Mouse (Mus musculus): ENCODE data around the gene Fam102b.

Fam102b gene

DNA sequence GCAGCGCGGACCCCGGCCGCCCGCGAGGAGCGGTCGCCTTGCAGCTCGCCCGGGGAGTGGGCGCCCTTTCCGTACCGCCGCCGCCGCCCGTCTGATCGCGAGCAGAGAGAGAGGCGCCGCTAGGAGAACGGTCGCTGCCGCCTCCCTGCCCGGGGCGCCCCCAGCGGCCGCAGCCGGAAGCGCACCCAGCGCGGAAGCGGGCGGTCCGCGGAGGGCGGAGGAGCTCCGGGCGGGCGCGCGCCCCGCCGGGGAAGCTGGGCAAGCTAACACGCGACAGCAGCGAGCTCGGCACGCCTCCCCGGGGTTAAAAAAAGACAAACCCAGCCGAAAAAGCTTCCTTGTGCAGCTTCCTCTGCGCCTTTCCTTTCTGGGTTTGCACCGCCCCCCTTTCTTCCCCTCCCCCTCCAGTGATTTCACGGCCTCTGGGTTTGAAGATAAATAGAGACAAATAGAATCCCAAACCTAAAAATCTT, at the start of gene Fam102b:
Gene Fam102b (minus strand): TSS at position 93 of the 473 bp plus-strand sequence.
- peak; percentile 87 for DNase-seq

DNA sequence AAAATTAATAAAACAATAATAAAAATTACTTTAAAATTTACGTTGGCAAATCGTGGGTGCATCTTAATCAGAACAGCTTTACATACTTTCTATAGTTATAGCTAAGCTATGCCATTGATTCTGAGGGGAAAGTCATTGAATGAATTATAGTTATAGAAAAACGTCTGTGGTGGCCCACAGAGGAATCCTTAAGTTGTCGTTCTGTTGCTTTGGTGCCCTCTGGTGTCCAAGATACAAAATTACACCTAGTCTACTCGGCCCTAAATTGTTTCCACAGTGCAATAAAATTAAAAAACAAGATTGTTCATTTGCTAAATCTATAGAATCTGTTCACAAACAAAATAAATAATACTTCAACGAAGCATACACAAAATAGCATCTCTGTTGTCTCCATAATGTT, 35.6 kb upstream of the Fam102b start:
- peak; percentile 50 for DNase-seq

DNA sequence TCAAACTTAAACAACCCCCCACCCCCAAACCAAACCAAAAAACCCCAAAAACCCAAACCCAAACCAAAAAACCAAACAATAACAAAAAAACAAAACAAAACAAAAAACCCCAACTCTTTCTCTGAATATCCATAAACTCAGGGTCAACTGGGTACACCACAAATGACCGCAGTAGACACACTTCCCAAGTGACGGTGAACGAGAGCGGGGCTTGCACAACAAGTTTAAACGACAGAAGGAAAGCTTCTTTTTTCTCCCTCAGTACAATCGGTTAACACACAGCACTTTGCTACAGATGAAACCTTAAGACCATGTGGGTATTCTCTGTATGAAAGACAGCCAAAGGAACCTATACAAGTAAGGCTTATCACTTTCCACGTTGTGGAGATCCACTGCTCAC, 35.0 kb upstream of the Fam102b start:
- no peak for DNase-seq

DNA sequence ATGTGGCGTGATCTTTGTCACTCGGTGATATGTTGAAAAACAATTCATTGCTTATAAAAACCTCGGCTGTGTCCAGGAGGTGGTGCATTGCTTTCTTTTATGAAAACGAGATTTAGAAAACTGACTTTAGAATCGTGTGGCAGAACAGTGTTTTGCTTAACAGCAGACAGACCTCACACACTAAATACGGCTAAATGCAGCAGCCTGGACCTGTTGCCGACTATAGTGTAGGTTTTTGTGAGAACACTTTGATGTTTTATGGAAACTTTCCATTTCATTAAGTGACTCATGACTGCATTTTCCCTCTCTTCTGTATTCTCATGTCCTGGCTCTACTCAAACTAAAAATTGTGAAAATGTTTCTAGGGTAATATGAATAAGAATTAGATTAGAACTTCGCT, 32.5 kb upstream of the Fam102b start:
- DNase-seq, result no peak

DNA sequence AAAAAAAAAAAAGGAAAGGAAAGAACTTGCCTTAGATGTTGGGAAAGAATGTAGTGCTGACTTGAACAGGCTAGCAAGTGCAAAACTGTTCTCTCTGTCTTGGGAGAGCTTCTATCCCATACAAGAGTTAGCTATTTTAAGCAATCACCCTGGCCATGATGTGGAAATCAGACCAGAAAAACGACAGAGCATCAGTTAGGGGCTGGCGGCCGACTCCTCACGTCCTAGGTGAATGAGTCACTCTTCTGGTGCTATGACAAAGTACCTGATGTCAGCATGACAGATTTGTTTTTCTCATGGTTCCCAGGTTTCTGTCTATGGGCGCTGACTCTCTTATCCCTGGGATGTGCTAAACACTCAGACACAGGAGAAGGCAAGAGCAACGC, 24.5 kb upstream of the Fam102b start:
- no peak for DNase-seq

DNA sequence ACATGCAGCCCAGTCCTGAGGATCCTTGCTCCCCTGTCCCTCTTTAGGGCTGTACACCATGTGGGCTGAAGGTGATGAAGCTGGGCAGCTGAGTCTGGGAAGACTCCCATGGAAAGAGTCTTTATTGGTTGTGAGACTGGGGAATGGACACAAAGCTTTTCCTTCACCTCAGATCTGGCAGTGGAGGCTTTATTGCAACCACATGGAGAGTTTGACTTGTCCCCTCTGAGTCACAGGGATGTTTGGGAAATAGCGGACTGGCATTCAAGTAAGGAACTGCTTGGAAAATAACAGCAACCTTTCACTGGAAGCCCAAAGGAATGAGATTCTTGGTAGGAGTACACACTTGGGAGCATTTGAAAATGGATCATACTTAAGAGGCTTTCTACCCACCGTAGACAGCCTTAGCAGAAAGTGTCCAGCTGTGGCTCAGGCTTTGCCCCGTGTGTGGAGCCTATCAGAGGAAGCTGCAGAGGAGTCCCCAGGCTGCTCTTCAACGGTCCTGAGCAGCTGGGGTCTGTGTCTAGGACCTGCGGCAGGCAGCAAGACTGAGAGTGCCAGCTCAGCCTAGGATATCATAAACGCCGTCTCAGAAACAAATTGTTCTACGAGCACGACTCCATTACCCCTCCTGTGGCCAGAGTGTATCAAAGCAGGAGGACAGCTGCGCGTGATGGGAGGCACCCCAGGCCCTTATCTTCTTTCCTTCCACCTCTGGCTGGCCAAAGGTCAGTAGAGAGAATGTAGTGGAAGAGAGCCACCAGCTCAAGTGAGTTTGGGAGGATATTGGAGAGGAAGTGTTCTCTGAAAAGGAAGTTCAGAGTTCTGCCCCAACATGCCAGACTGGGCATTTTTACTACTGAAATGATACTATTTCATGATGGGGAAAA, 23.9 kb upstream of the Fam102b start:
- DNase-seq, result no peak

DNA sequence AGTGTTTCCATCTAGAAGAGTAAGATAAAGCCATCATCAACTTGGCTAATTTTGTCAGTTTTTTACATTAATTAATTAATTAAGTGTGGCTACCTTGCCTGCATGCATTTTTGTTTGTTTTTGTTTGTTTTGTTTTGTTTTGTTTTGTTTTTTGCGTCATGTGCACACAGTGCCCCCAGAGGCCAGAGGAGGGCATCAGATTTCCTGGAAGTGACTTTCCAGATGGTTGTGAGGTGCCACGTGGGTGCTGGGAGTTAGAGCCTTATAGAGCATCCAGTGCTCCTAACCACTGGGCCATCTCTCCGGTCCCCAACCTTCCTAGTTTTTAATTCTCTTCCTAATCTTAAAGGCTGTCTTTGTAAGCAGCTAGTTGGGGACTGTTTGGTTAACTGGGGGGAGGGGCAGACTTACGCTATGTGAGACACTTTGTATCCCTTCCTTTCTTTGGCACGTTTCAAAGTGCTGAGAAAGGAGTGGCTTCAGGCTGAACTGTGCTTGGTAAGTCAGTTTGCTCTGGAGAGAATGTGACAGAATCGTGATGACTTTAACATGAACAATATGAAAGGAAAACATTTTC, 20.4 kb upstream of the Fam102b start:
- DNase-seq, result no peak

DNA sequence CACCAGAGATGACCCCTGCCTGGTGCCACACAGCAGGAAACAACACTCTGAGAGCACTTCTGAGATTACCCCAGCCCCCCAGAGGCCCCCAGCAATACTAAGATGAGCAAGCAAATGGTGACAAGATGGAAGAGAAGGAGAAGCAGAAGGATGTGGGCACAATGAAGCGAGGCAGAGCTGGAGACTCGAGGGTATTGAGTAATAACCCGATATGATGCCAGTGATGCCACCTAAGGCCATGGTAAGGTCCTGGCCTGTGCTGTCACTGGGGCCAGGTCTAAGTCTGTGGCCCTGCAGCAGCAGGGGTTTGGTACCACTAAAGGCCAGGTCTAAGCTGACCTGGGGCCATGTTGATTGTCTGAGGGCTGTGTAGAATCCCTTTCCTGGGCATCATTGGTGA, 19.0 kb upstream of the Fam102b start:
- no peak for DNase-seq

DNA sequence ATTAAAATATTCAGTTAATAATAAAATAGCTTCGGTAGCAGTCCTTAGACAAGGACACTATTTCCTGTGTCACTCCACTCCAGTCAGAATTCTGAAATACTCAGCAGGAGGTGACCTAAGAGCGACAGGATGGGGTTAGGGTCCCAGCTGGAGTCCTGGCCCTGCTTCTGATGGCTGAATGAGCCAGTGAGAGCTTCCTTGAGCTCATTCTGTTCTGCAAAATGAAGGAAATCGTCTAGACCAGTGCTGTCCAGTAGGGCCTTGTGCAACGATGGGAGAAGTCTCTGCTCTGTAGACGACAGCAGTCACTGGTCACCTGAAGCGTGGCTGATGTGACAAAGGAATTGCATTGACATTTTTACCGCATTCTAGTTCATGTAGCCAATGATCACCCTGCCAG, 16.0 kb upstream of the Fam102b start:
- DNase-seq, result no peak

DNA sequence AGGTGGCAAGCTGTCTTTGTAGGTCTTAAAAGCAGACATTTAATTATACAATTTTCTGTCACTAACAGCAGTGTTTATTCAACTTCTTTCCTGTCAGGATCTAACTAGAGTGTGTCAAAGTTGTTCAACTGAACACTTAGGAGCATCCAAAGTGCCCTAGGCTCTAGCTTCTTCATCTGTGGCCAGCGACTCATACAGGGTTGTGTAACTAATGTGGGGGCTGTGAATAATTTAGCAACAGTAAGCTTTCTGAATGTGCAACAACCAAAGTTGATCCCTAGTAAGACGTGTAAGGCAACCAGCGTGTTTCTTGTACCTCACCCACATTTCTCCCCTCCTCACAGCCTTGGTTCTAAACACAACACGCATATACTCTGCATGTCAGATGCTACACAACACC, 13.5 kb upstream of the Fam102b start:
- no peak for DNase-seq

DNA sequence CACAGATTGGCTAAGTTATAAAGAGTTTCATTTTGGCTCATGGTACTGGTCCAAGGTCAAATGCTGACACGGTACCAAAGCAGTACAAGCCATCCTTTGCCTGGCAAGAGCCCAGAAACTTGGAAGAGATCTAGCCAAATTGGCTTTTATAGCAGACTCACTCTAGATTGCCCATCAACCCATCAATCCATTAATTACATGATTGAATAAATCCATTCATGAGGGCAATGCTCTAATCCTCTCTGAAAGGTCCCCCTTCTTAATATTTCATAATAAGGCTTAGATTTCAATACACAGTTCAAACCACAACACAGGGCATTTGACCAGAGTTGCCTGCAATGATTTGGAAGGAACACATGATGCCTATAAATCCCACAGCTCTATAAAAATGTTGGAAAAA, 7.0 kb upstream of the Fam102b start:
- no peak for DNase-seq

DNA sequence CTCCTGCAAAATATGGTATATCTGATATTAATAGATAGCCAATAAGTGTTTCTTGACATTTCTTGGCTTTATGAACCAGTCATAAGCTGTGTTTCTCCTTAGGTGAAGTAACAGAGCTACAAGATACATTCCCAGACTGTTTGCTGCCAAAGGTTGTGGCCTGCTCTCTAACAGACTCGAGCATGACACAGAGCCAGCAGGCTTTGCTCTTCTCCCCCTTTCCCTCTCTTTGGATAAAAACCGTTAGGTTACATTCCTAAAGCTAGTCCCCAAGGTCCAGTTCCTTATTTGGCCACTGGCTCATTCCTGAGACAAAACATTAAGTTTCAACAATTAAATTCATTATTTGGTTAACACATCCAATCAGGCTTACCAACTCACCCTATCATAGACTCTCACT, 4.9 kb upstream of the Fam102b start:
- DNase-seq, result no peak

DNA sequence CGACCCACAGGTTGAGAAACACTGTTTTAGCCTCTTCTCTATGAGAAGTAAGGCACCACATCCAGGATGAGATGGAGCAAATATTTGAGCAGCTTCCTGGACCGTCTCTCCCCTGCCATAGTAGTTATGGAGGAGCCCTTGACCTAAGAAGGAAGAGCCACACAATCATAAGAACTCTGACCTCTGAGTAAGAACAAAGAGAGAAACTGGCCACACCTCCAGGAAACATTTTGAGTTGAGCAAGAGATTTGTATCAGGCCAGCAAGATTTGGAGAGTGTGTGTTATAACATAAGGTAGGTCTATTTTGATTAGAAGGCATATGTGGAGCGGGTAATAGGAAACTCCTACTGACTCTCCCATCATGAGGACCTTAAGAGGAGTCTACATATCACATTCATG, 4.2 kb upstream of the Fam102b start:
- no peak for DNase-seq

DNA sequence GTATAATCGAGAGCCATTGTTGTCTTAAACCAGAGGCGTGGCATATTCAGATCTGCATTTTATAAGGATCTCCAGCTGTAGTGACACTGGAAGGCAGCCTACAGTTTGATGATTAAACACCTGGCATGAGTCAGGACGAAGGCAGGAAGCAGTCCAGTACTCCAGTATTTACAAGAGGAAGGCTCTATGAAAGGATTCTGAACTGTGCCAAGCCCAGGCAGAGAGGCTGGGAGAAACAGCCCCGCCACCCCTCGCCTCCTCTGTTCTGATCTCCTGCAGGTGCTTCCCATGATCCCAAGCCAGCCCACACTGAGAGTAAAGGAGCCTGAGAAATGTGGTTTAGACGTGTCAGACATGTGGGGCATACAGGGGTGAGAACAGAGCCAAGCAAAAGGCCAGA, 3.4 kb upstream of the Fam102b start:
- no peak for DNase-seq

DNA sequence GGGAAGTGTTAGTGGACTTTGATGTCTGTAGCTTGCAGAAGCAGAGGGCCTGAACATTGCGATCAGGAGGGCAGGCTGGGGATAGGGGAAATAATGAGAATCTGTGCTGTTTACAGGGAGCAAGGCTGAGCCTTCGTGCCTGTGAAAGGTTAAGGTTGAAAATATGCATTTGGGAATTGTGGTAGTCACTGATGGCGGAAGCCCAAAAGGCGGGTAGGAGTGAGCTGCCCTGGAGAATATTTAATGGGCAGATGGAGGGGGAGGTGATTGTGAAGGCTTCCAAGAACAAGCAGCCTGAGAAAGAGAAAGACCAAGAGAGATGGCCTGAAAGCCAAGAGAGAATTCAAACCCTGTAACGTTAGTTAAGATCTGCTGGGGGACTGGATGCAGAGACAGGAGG, 2.3 kb upstream of the Fam102b start:
- DNase-seq, result no peak

DNA sequence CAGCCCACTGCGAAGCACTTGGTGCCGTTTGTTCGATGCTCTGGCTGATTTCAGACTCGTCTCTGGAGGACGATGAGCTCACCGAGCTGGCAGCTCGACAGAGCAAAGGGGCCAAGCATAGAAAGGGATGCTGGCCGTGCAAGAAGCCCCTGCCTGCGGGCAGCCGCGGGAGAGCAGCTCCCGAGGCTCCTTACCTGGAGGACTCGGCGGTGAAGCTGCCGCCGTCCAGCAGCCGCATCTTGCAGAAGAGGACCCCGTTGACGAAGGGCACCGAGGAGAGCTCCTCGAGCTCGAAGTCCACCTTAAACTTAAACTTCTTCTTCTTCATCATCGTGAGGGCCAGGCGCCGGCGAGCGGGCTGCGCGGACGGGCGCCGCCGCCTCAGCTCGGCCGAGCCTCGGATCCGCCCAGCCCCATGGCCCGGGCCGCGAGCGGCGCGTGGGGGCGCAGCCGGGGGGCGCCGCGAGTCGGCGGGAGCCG, 376 bp downstream of the Fam102b start:
- DNase-seq, result peak; percentile 22

DNA sequence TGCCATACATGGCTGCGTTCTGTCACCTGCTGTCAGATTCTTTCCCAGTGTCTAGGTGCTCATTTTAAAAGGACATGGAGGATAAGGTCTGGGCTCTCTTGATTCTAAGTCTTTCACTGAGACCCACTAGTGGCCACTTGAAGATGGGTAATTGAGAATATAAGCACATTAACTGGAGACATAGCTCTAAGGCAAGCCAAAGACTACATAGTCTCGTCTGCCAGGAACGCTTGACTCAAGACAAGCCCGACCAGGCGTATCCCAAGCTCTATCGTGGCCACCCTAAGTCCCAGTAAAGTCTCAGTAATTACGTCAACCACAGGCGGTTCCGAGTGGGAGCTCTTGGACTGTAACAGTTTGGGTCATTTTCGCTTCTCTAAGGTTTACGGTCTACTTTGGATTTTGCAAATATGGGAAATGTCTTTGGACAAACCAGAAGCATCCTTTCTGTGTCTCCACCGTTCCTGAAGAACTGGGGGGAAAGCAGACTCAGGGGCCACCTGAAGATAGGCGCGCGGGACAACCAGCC, 881 bp downstream of the Fam102b start:
- DNase-seq, result no peak

DNA sequence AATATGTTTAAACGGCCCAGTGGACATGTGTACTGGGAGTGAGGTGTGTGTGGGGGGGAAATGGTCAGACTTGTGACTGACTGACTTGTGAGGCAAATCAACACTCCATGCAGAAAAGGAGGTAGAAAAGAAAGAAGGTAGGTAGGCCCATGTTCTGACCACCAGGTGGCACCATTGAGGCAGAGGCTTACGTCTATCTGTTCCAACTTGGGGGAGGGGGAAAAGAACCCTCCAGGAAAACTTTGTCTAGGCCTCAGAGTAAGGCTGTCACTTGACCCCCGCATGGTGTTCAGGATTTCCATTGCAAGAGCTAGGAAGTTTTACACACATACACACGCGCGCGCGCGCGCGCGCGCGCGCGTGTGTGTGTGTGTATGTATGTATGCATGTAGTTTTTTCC, 1.8 kb downstream of the Fam102b start:
- peak; percentile 61 for DNase-seq

DNA sequence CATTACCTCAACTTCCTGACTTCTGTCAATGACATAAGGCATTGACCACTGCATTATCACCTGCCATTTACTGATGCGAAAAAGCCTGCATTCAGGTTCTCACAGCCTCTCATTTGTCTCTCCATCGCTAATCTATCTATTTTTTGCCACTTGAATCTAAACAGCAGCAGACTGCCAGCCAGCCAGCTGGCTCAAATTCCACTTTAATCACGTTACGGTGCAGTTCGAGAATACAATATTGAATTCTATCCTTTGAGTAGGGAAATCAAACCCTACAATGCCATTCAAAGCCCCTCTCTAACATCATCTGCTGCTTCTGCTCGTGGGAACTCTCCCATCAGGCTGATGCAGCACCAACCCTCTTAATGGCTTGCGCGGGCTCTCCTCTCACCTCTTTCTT, 4.3 kb downstream of the Fam102b start:
- no peak for DNase-seq

DNA sequence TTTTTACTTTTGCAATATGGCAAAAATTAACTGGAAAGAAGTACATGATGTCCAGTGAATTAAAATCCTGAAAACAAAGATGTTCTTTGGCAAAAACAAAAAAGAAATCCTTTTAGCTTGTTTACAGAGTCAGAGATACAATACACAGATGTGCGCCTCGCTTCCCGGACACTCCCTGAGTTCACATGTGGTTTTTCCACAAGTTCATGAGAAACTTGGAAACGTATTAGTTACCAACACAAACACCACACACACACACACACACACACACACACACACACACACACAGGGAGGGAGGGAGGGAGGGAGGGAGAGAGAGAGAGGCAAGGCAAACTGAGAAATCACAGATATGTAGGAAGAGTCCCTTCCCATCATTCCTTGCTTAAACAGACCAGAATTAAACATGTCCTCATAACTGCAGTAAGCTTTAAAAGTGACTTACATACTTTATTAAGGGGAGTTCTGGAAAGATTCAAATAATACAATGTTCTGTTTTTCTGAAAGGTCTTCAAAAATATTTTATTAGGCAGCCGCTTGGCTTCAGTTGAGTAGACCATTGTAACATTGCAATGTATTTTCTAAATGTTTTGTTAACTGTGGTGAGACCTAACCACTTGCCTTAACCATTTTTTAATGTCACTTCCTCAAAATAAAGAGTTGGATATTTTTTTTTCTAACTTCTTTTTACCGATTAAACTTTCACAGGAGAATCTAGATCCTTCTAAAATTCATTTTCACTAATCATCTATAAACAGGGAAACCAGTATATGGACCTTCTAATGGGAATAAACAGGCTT, 5.5 kb downstream of the Fam102b start:
- no peak for DNase-seq

DNA sequence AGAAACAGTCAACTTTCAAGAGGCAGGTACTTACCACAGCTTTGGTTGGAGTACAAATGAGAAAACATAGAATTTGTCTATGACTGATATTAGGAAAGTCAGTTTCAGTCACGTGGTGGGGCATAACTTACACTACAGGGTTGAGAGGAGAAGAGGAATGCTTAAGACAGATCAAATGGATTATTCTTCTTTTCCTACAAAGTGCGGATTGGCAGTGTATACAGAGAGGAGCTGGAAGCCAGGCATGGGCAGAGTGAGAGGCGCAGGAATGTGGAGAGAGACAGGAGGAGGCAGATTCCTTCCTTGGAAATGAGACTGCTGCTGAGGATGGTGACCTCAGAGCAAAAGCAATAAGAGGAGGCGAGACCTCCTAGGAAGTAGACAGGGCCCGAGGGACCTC, 9.1 kb downstream of the Fam102b start:
- DNase-seq, result no peak

DNA sequence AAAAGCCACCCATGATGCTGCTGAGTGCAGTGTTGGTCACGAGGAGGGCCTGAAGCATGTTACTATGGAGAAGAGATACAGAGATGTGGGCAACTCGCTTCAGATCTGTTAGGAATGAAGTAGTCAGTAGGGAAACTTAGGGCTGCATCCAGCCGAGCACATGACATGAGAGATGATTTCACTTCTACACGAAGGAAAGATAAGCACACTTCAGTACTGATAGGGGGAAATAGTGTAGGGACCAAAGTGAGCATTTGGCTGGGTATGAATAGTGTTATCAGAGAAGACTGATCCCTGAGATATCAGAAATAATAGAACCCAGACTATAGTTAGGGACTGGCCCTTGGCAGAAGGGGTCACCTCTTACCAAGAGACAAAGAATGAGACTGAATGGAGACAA, 14.8 kb downstream of the Fam102b start:
- DNase-seq, result no peak
